Mouse (Mus musculus) colon, adult 2 months (tissue): ENCODE results near the gene Tlk2. TPM values are rescaled to one million over a fixed set of nuclear protein-coding genes. Genes with fewer than 3 reads are reported as not detected.

ENCODE experiments used
- polyA plus RNA-seq: library from polyadenylated mRNA; depleted of rRNA; stranded (reverse); fragments of >200 nt; gene quantifications from 2 replicates; pipeline ENCODE4 v1.2.3, GENCODE M21; 2012; rRNA removed

Tlk2 gene
- 5.9 and 8.0 TPM in 2 replicates for polyA plus RNA-seq

GRCm38 (mm10) chr11:105178516-105178915, at the start of gene Tlk2:
Tlk2 (plus strand) TSS chr11:105178807.

GRCm38 (mm10) chr11:105146593-105146992, 32.0 kb upstream of the Tlk2 start, which contains the start of gene Gm10842:
Gm10842 (plus strand) TSS chr11:105146893.

GRCm38 (mm10) chr11:105292124-105293071, 113.8 kb downstream of the Tlk2 start, which contains the start of gene Mrc2:
Mrc2 (plus strand) TSS chr11:105292643.

Other genes with a start within 250 kb of the Tlk2 start
- not detected in 2 replicates for gene Efcab3, start 115.2 kb upstream of the Tlk2 start, polyA plus RNA-seq
- 7.6 and 8.5 TPM in 2 replicates for gene Mettl2, start 52.4 kb upstream of the Tlk2 start, polyA plus RNA-seq
- gene Gm10842, start 31.9 kb upstream of the Tlk2 start, polyA plus RNA-seq: not detected in 2 replicates
- gene Mrc2, start 113.8 kb downstream of the Tlk2 start, polyA plus RNA-seq: 14.0 and 14.9 TPM in 2 replicates